Mouse (Mus musculus): Measurements from ENCODE around the gene Vasn. TPM values are rescaled to one million over a fixed set of nuclear protein-coding genes. Genes with fewer than 3 reads are reported as not detected.

The Vasn gene
- polyA plus RNA-seq, 1 experiment = 6.5 TPM

DNA sequence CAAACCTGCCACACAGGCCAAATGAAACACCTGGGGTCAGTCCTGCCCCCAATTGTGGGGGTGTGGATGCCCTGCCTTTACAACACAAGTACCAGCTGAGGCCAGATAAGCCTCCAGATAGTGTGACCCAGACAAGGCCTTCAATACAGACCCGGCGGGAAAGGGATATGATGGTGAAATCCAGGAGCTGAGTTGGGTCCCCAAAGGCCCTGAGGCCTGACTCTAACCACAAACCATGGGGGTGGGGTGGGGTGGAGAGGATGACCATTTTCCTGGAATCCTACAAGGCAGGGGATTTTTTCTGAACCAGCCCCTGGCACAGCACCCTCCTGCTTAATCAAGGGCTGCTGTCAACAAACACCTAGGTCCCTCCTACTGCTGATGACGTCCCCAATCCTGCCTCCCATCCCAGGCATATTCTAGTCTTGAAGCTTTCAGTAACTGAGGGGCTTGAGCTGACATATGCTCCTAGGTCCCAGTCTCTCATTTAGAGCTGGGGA is 800 bp upstream of the Vasn start:
- Histone ChIP-seq H3K4me1 (ENCODE audit: control insufficient read depth, insufficient read depth, low read length) (peaks cover 14% of the 10 kb centered on the region), H3K27ac (ENCODE audit: insufficient read depth, low read length) (no peak overlapping the region), H3K27me3 (ENCODE audit: control insufficient read depth, insufficient read depth, low read length) (no peaks in the 10 kb centered on the region), H3K4me3 (replicated peaks; ENCODE audit: insufficient read depth, low read depth, low read length) (no peak overlapping the region)
- TF ChIP-seq CTCF (IDR thresholded peaks at IDR 0.05; ENCODE audit: borderline replicate concordance, insufficient read depth, low read depth, low read length) (no peak), POLR2A (IDR thresholded peaks at IDR 0.05; ENCODE audit: borderline replicate concordance, insufficient read depth, low read length) (no peak)
- no peak for DNase-seq
- WGBS = 96% methylated on average over 3 of the region's 3 CpGs

DNA sequence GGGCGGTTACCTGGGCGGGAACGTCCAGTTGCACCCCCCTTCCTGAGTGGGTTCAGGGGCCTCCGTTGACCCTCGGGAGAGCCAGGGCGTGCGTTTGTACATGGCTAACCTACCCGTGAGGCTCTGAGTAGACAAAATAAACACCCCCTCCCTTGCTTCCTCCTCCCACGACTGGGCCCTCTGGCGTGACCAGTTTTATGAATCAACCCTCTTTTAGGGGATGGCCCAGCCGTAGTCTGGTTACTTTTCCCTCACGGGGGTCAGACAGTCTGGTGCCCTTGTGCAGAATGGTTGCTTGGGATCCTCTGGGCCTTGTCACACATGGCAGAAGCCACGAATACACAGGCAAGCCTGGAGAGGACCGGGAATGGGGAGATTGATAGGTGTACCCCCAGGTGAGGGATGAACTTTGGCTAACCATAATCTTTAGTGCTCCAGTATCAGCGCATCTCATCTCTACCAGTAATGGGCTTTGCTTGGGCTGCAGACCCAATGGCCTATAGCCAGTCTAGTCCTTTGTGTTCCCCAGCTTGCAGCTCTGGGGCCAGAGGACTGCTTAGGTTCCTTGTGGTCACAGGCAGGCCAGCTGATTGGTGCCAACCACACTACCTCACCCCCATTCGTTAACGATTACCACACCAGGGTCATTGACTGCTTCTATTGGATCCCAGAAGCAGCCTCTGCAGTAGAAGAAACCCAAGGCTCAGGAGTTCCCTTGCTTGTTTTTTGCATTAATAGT is 695 bp downstream of the Vasn start:
- WGBS = 62% methylated on average over 17 of the region's 17 CpGs
- Histone ChIP-seq H3K27ac (ENCODE audit: insufficient read depth, low read length) (no peak overlapping the region), H3K4me3 (replicated peaks; ENCODE audit: insufficient read depth, low read depth, low read length) (no peak overlapping the region), H3K27me3 (ENCODE audit: control insufficient read depth, insufficient read depth, low read length) (no peaks in the 10 kb centered on the region), H3K4me1 (ENCODE audit: control insufficient read depth, insufficient read depth, low read length) (peaks cover 20% of the 10 kb centered on the region)
- TF ChIP-seq CTCF (IDR thresholded peaks at IDR 0.05; ENCODE audit: borderline replicate concordance, insufficient read depth, low read depth, low read length) = no peak
- no peak for TF ChIP-seq POLR2A (IDR thresholded peaks at IDR 0.05; ENCODE audit: borderline replicate concordance, insufficient read depth, low read length)
- DNase-seq = no peak

DNA sequence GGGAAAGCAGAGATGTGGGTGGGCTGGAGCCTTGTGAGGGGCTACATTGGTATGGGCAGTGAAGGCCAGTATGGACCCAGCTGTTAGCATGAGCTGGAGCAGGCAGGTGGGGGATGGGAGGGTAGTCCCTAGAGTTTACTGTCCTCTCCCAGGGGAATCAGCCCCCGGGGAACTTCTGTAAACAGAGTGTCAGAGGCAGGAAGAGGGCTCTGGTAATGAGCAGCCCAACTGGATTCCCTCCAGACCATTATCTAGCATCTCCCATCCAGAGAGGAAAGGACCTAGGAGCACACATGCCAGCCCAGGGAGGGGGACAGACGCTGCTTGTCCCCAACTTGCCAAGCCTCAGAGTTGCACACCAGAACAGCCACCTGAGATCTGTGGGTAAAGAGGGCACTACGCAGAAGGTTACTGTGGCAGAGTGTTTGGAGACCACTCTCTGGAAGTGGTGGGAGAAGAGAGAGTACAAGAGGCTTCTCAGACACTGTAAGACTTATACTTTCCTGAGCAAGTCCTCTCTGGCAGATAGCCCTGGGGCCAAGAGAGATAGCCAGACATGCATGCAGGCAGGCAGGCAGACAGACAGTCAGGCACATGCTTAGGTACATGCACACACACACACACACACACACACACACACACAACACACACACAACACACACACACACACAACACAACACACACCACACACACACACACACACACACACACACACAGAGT is 1.5 kb downstream of the Vasn start:
- 70% methylated on average over 3 of the region's 3 CpGs for WGBS
- no peak for DNase-seq

DNA sequence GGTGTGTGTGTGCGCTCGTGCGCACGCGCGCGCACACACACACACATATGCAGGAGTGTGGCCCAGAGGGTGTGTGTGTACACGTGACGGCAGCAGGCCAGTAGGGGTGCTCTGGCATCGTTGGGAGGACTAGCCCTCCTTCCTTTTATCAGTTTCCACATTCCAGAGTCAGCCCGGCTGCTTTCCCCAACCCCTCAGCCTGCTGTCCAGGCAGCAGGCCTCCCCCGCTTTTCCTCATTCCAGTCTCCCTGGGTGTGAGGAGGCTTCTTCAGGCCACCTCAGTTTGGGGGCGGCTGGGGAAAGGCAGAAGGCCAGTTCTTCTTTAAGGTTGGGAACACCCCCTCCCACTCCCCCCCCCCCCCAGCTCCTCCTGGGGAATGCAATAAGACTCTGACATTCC is 2.4 kb downstream of the Vasn start:
- no peak overlapping the region for H3K27ac ChIP-seq (ENCODE audit: insufficient read depth, low read length)
- no peak overlapping the region for H3K4me3 ChIP-seq (replicated peaks; ENCODE audit: insufficient read depth, low read depth, low read length)
- no peak for TF ChIP-seq CTCF (IDR thresholded peaks at IDR 0.05; ENCODE audit: borderline replicate concordance, insufficient read depth, low read depth, low read length)
- no peak for TF ChIP-seq POLR2A (IDR thresholded peaks at IDR 0.05; ENCODE audit: borderline replicate concordance, insufficient read depth, low read length)
- H3K27me3 ChIP-seq (ENCODE audit: control insufficient read depth, insufficient read depth, low read length) = no peaks in the 10 kb centered on the region
- H3K4me1 ChIP-seq (ENCODE audit: control insufficient read depth, insufficient read depth, low read length) = peaks cover 20% of the 10 kb centered on the region
- peak in 1 of 2 experiments; percentile 10 for DNase-seq
- 81% methylated on average over 13 of the region's 13 CpGs for WGBS

More for the DNA sequence above, 1.5 kb downstream of the Vasn start:
- H3K27me3 ChIP-seq (ENCODE audit: control insufficient read depth, insufficient read depth, low read length) = no peaks in the 10 kb centered on the region
- no peak for TF ChIP-seq CTCF (IDR thresholded peaks at IDR 0.05; ENCODE audit: borderline replicate concordance, insufficient read depth, low read depth, low read length)
- TF ChIP-seq POLR2A (IDR thresholded peaks at IDR 0.05; ENCODE audit: borderline replicate concordance, insufficient read depth, low read length) = no peak
- H3K4me3 ChIP-seq (replicated peaks; ENCODE audit: insufficient read depth, low read depth, low read length) = no peak overlapping the region
- H3K4me1 ChIP-seq (ENCODE audit: control insufficient read depth, insufficient read depth, low read length) = peaks cover 20% of the 10 kb centered on the region
- no peak overlapping the region for H3K27ac ChIP-seq (ENCODE audit: insufficient read depth, low read length)

DNA sequence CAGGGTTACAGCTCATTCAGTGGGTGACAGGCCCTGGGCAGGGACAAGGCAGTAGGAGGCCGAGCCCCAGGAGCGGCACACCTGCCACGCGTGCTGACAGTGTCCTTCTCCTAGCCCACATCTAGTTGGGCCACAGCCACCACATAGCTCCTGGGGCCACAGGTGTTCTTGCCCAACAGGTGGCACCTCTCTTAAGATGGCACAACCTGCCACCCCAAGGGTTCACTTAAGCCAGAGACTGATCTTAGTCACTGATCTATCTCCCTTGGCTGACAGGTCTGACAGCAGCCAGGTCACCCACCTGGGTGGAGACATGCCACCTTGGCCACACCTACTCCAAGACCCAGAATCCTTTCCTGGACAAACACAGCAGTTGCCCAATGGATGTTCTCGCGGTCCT is 3.2 kb downstream of the Vasn start:
- no peaks in the 10 kb centered on the region for H3K27me3 ChIP-seq (ENCODE audit: control insufficient read depth, insufficient read depth, low read length)
- no peak overlapping the region for H3K27ac ChIP-seq (ENCODE audit: insufficient read depth, low read length)
- TF ChIP-seq CTCF (IDR thresholded peaks at IDR 0.05; ENCODE audit: borderline replicate concordance, insufficient read depth, low read depth, low read length) (no peak), POLR2A (IDR thresholded peaks at IDR 0.05; ENCODE audit: borderline replicate concordance, insufficient read depth, low read length) (no peak)
- peak in 1 of 2 experiments; percentile 17 for DNase-seq
- no peak overlapping the region for H3K4me3 ChIP-seq (replicated peaks; ENCODE audit: insufficient read depth, low read depth, low read length)
- WGBS = 80% methylated on average over 6 of the region's 6 CpGs
- peaks cover 20% of the 10 kb centered on the region for H3K4me1 ChIP-seq (ENCODE audit: control insufficient read depth, insufficient read depth, low read length)

DNA sequence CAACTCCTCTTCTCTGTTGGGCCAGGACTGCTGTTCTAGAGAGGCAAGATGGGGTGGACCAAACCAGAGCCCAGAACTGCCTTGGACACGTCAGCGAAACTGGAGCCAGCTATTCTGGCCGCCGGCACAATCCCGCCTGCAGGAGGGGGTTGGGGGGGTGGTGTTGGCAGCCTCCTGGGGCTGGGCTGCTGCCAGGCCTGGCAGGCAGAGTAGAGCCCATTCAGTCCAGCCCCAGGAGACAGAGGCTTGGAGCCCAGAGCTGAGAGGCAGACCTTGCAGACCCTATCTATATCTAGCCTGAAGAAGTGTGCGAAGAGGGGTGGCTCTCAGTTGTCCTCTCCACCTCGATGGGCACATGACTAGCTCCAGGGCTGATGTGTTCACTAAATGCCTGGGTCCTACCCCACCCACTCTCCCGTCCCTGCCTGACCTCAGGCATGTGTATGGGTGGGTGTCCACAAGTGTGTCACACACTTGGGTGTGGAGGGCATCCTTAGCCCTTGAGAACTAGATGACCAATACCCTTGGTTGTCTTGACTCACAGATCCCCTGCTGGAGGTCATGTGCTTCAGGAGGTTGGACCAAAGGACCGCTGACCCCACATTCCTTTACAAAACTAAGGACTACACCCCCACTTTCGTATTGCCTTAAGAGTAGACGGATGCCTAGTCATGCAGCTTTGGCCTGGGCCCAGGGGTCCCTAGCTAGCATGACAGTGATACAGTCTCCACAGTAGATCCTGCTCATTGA is 4.1 kb downstream of the Vasn start:
- no peak for TF ChIP-seq POLR2A (IDR thresholded peaks at IDR 0.05; ENCODE audit: borderline replicate concordance, insufficient read depth, low read length)
- no peak for TF ChIP-seq CTCF (IDR thresholded peaks at IDR 0.05; ENCODE audit: borderline replicate concordance, insufficient read depth, low read depth, low read length)
- Histone ChIP-seq H3K27me3 (ENCODE audit: control insufficient read depth, insufficient read depth, low read length) (no peaks in the 10 kb centered on the region), H3K4me3 (replicated peaks; ENCODE audit: insufficient read depth, low read depth, low read length) (no peak overlapping the region), H3K4me1 (ENCODE audit: control insufficient read depth, insufficient read depth, low read length) (peaks cover 20% of the 10 kb centered on the region), H3K27ac (ENCODE audit: insufficient read depth, low read length) (no peak overlapping the region)
- 27% methylated on average over 11 of the region's 11 CpGs for WGBS
- peak; percentile 81 to 85 for DNase-seq

DNA sequence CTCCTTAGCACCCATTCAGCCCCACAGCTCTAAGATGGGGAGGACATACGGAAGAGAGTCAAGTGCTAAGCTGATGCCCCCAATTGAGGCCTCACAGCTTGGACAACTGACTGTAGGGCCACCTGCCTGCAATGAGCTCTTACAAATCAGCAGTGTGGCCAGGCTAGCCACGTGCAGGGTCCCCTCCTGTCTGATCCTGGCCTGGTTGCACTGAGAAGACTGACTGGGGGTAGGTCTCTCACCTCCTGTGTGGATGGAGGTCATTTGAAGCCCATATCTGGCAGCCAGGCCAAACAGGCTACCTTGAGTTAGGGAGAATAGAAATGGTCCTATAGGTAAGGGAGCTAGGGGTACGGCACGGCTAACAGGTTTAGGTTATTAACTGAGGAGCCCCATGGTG is 6.1 kb downstream of the Vasn start:
- TF ChIP-seq POLR2A (IDR thresholded peaks at IDR 0.05; ENCODE audit: borderline replicate concordance, insufficient read depth, low read length) = no peak
- TF ChIP-seq CTCF (IDR thresholded peaks at IDR 0.05; ENCODE audit: borderline replicate concordance, insufficient read depth, low read depth, low read length) = no peak
- WGBS = 90% methylated on average over 4 of the region's 4 CpGs
- no peak overlapping the region for H3K4me3 ChIP-seq (replicated peaks; ENCODE audit: insufficient read depth, low read depth, low read length)
- no peaks in the 10 kb centered on the region for H3K27me3 ChIP-seq (ENCODE audit: control insufficient read depth, insufficient read depth, low read length)
- DNase-seq = no peak
- H3K4me1 ChIP-seq (ENCODE audit: control insufficient read depth, insufficient read depth, low read length) = peaks cover 20% of the 10 kb centered on the region
- no peak overlapping the region for H3K27ac ChIP-seq (ENCODE audit: insufficient read depth, low read length)
